Mouse (Mus musculus): Measurements from ENCODE around the gene Aqp3. TPM values are rescaled to one million over a fixed set of nuclear protein-coding genes. Genes with fewer than 3 reads are reported as not detected.

The Aqp3 gene
- total and polyA plus RNA-seq, 3 experiments: 0.12 to 0.42 TPM; not detected in 1

GRCm38 (mm10) chr4:41065196-41065595, 32.8 kb downstream of the Aqp3 start:
- no peak overlapping the region for H3K9ac ChIP-seq (ENCODE audit: control insufficient read depth, low read depth, low read length, poor library complexity, severe bottlenecking)
- H3K9me3 ChIP-seq (replicated peaks; ENCODE audit: insufficient read depth, low read length): no peaks in the 10 kb centered on the region
- no peaks in the 10 kb centered on the region for H3K27me3 ChIP-seq (ENCODE audit: control insufficient read depth in 1 of 2, insufficient read depth in 2 of 2, low read length in 2 of 2)
- no peak for DNase-seq (ENCODE audit: low read depth, low spot score)
- H3K4me3 ChIP-seq (ENCODE audit: control insufficient read depth in 1 of 2, insufficient read depth in 1 of 2, low read depth in 2 of 2, low read length in 2 of 2): no peak overlapping the region
- no peaks in the 10 kb centered on the region for H3K79me2 ChIP-seq (ENCODE audit: control insufficient read depth, insufficient read depth, low read length, poor library complexity)
- H3K27ac ChIP-seq (ENCODE audit: control insufficient read depth, low read depth, low read length): no peak overlapping the region
- TF ChIP-seq TBP (IDR thresholded peaks at IDR 0.05; ENCODE audit: low read depth, low read length) (no peak), POLR2A (IDR thresholded peaks at IDR 0.05; ENCODE audit: control insufficient read depth in 1 of 2, insufficient read depth in 1 of 2, low read depth in 1 of 2, low read length in 2 of 2, poor library complexity in 1 of 2) (no peak), CTCF (IDR thresholded peaks at IDR 0.05 in 2 of 3, conservative IDR thresholded peaks at IDR 0.05 in 1 of 3; ENCODE audit: control insufficient read depth in 1 of 3, insufficient read depth in 1 of 3, low read depth in 2 of 3, low read length in 3 of 3, poor library complexity in 1 of 3, severe bottlenecking in 1 of 3) (no peak), RAD21 (IDR thresholded peaks at IDR 0.05; ENCODE audit: low read depth, low read length) (no peak), MYC (IDR thresholded peaks at IDR 0.05; ENCODE audit: low read depth, low read length) (no peak), SMC3 (IDR thresholded peaks at IDR 0.05; ENCODE audit: low read depth, low read length) (no peak), GABPA (IDR thresholded peaks at IDR 0.05; ENCODE audit: low read depth, low read length) (no peak), SIN3A (IDR thresholded peaks at IDR 0.05; ENCODE audit: low read length) (no peak), MYB (IDR thresholded peaks at IDR 0.05; ENCODE audit: low read depth, low read length) (no peak)
- H3K36me3 ChIP-seq (ENCODE audit: control insufficient read depth in 1 of 2, insufficient read depth in 2 of 2, low read length in 2 of 2): no peaks in the 10 kb centered on the region
- no peaks in the 10 kb centered on the region for H3K4me1 ChIP-seq (ENCODE audit: control insufficient read depth in 1 of 2, insufficient read depth in 2 of 2, low read length in 2 of 2)

DNA sequence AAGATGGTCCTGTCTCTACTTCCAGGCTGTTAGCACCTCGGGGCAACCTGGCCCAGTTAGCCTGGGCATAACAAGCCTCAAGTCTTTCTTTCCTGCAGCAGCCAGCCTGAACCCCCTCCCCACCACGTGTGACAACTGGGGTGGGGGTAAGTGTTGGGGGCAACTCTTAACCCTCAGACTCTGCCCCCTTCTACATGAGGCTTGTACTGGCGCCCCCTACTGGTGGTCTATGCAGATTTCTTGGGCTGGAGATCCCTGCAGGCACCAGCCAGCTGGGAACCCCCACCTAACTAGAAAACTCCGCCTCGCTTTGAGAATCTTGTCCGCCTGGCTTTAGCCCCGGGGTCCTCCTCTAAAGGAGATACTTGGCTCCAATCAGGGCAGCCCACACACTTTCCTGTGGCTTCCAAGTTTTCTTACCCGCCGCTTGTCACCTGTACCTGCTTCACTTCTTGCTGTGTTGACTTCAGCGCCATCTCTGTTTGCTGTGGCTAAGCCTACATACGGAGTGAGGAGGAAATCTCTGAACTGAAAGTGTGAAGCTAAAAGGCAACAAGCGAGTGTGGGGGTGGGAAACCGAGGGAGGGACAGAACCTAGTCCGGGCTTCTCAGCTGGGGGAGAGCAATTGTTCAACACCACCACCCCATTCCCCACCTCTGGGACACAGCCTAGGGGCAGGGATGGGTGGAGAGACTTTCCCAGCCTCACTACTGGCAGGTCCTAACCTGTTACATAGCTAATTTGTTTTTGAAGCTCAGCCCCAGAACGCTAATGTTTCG, 33.9 kb downstream of the Aqp3 start:
- DNase-seq (ENCODE audit: low read depth, low spot score): peak; percentile 52
- Histone ChIP-seq H3K79me2 (ENCODE audit: control insufficient read depth, insufficient read depth, low read length, poor library complexity) (no peaks in the 10 kb centered on the region), H3K27ac (ENCODE audit: control insufficient read depth, low read depth, low read length) (no peak overlapping the region), H3K4me1 (ENCODE audit: control insufficient read depth in 1 of 2, insufficient read depth in 2 of 2, low read length in 2 of 2) (no peaks in the 10 kb centered on the region), H3K27me3 (ENCODE audit: control insufficient read depth in 1 of 2, insufficient read depth in 2 of 2, low read length in 2 of 2) (no peaks in the 10 kb centered on the region), H3K9ac (ENCODE audit: control insufficient read depth, low read depth, low read length, poor library complexity, severe bottlenecking) (no peak overlapping the region), H3K9me3 (replicated peaks; ENCODE audit: insufficient read depth, low read length) (no peaks in the 10 kb centered on the region), H3K36me3 (ENCODE audit: control insufficient read depth in 1 of 2, insufficient read depth in 2 of 2, low read length in 2 of 2) (no peaks in the 10 kb centered on the region), H3K4me3 (ENCODE audit: control insufficient read depth in 1 of 2, insufficient read depth in 1 of 2, low read depth in 2 of 2, low read length in 2 of 2) (no peak overlapping the region)
- TF ChIP-seq CHD2 (IDR thresholded peaks at IDR 0.05; ENCODE audit: low read length) (no peak), CTCF (IDR thresholded peaks at IDR 0.05 in 2 of 3, conservative IDR thresholded peaks at IDR 0.05 in 1 of 3; ENCODE audit: control insufficient read depth in 1 of 3, insufficient read depth in 1 of 3, low read depth in 2 of 3, low read length in 3 of 3, poor library complexity in 1 of 3, severe bottlenecking in 1 of 3) (peak; percentile 62 to 79 (median 71)), SMC3 (IDR thresholded peaks at IDR 0.05; ENCODE audit: low read depth, low read length) (peak; percentile 39)

GRCm38 (mm10) chr4:41063351-41063750, 34.6 kb downstream of the Aqp3 start:
- Histone ChIP-seq H3K36me3 (ENCODE audit: control insufficient read depth in 1 of 2, insufficient read depth in 2 of 2, low read length in 2 of 2) (no peaks in the 10 kb centered on the region), H3K9ac (ENCODE audit: control insufficient read depth, low read depth, low read length, poor library complexity, severe bottlenecking) (no peak overlapping the region), H3K4me3 (ENCODE audit: control insufficient read depth in 1 of 2, insufficient read depth in 1 of 2, low read depth in 2 of 2, low read length in 2 of 2) (no peak overlapping the region), H3K27ac (ENCODE audit: control insufficient read depth, low read depth, low read length) (no peak overlapping the region), H3K79me2 (ENCODE audit: control insufficient read depth, insufficient read depth, low read length, poor library complexity) (no peaks in the 10 kb centered on the region), H3K9me3 (replicated peaks; ENCODE audit: insufficient read depth, low read length) (no peaks in the 10 kb centered on the region), H3K4me1 (ENCODE audit: control insufficient read depth in 1 of 2, insufficient read depth in 2 of 2, low read length in 2 of 2) (no peaks in the 10 kb centered on the region), H3K27me3 (ENCODE audit: control insufficient read depth in 1 of 2, insufficient read depth in 2 of 2, low read length in 2 of 2) (no peaks in the 10 kb centered on the region)
- no peak for DNase-seq (ENCODE audit: low read depth, low spot score)
- no peak for TF ChIP-seq E2F4 (IDR thresholded peaks at IDR 0.05; ENCODE audit: borderline replicate concordance, low read depth, low read length)
- TF ChIP-seq MAZ (IDR thresholded peaks at IDR 0.05; ENCODE audit: low read depth, low read length): no peak
- no peak for TF ChIP-seq TCF12 (IDR thresholded peaks at IDR 0.05; ENCODE audit: low read depth, low read length)
- TF ChIP-seq ZC3H11A (IDR thresholded peaks at IDR 0.05; ENCODE audit: low read depth, low read length): no peak
- TF ChIP-seq CTCF (IDR thresholded peaks at IDR 0.05 in 2 of 3, conservative IDR thresholded peaks at IDR 0.05 in 1 of 3; ENCODE audit: control insufficient read depth in 1 of 3, insufficient read depth in 1 of 3, low read depth in 2 of 3, low read length in 3 of 3, poor library complexity in 1 of 3, severe bottlenecking in 1 of 3): no peak

Measured in MEL (cell line).